Comparison of ENCODE assay signal across 8 mouse cellular contexts in genomic region chr5:38197482-38197823, GRCm38 (mm10). TPM values are rescaled to one million over a fixed set of nuclear protein-coding genes. Genes with fewer than 3 reads are reported as not detected.
DNase-seq lines count a peak whose midpoint lies in the region; ATAC-seq and TF ChIP-seq lines count a peak whose summit lies in the region.

No protein-coding gene starts in this region.

- H3K4me1 ChIP-seq in cerebellum, adult 2 months (ENCODE audit: control insufficient read depth, insufficient read depth, low read length): no peaks in the 10 kb centered on the region
- no peaks in the 10 kb centered on the region for H3K4me1 ChIP-seq in hindbrain, embryonic 14.5 days (replicated peaks; ENCODE audit: control insufficient read depth, insufficient read depth, low read length)

- no peaks in the 10 kb centered on the region for H3K27me3 ChIP-seq in cerebellum, adult 2 months (ENCODE audit: control insufficient read depth, insufficient read depth, low read length)
- no peaks in the 10 kb centered on the region for H3K27me3 ChIP-seq in hindbrain, embryonic 14.5 days (ENCODE audit: control insufficient read depth, insufficient read depth, low read length)

- peaks cover 32% of the 10 kb centered on the region for H3K36me3 ChIP-seq in hindbrain, embryonic 14.5 days (replicated peaks; ENCODE audit: control insufficient read depth, insufficient read depth)

- H3K4me2 ChIP-seq in hindbrain, embryonic 14.5 days (replicated peaks): no peak overlapping the region

- peak; percentile 87 for ATAC-seq in hindbrain, embryonic 14.5 days (ENCODE audit: low FRiP score)
- peak; percentile 93 for ATAC-seq in megakaryocyte progenitor cell, adult 5-6 weeks (replicated peaks; ENCODE audit: poor library complexity)

- TF ChIP-seq POLR2A in cerebellum, adult 2 months (IDR thresholded peaks at IDR 0.05; ENCODE audit: borderline replicate concordance, insufficient read depth, low read length): no peak

- 8% methylated on average over 7 of the region's 7 CpGs for WGBS in cerebellum, adult 2 months
- 16% methylated on average over 7 of the region's 7 CpGs for WGBS in hindbrain, embryonic 14.5 days

- peak; percentile 77 for DNase-seq in Muller cell, postnatal 12 days (ENCODE audit: inconsistent ontology term)
- peak; percentile 82 to 91 for DNase-seq in cerebellum, adult 2 months
- DNase-seq in forelimb bud, embryonic 11.5 days (ENCODE audit: low read depth, low spot score): peak; percentile 86
- peak; percentile 98 for DNase-seq in hindbrain, embryonic 14.5 days (ENCODE audit: low spot score)
- DNase-seq in layer of hippocampus, postnatal 25 days (ENCODE audit: extremely low spot score in 1 of 2, low spot score in 1 of 2): peak; percentile 83 to 97
- DNase-seq in right cerebral cortex, postnatal 14 days: peak; percentile 83
- DNase-seq in urinary bladder, postnatal 25 days (ENCODE audit: low spot score): peak; percentile 78

- H3K9ac ChIP-seq in hindbrain, embryonic 14.5 days: no peak overlapping the region

- TF ChIP-seq CTCF in cerebellum, adult 2 months (IDR thresholded peaks at IDR 0.05; ENCODE audit: borderline replicate concordance, insufficient read depth, low read depth, low read length): peak; percentile 98

- no peaks in the 10 kb centered on the region for H3K9me3 ChIP-seq in hindbrain, embryonic 14.5 days (ENCODE audit: control insufficient read depth, low read length)

- no peak overlapping the region for H3K4me3 ChIP-seq in cerebellum, adult 2 months (replicated peaks; ENCODE audit: insufficient read depth, low read depth, low read length)
- H3K4me3 ChIP-seq in hindbrain, embryonic 14.5 days (replicated peaks; ENCODE audit: low read length): no peak overlapping the region

- no peak overlapping the region for H3K27ac ChIP-seq in cerebellum, adult 2 months (ENCODE audit: insufficient read depth, low read length)
- H3K27ac ChIP-seq in hindbrain, embryonic 14.5 days: no peak overlapping the region

RNA-seq across cellular contexts. Expression of gene Zbtb49, which starts 22.8 kb away (rescaled TPM):
- polyA plus RNA-seq in cerebellum, adult 2 months (2012; rRNA removed): 18.7 and 20.4 TPM in 2 replicates
- 17.8 TPM in 2 replicates for polyA plus RNA-seq in hindbrain, embryonic 14.5 days (2014; fragmentation: Nextera tagmentation; extraction: Ambion mirVana)
- total RNA-seq in layer of hippocampus, postnatal 25 days (2021): 10 to 100 TPM; 16.5 to 20.9 TPM
- 6.4 and 7.0 TPM in 2 replicates for total RNA-seq in megakaryocyte progenitor cell, adult 5-6 weeks (2015)
- total RNA-seq in megakaryocyte progenitor cell, adult 5-6 weeks (2017): 5.8 and 11.2 TPM in 2 replicates

RNA-seq across cellular contexts. Expression of gene Lyar, which starts 22.8 kb away (rescaled TPM):
- 19.5 and 20.0 TPM in 2 replicates for polyA plus RNA-seq in cerebellum, adult 2 months (2012; rRNA removed)
- polyA plus RNA-seq in hindbrain, embryonic 14.5 days (2014; fragmentation: Nextera tagmentation; extraction: Ambion mirVana): 33.4 and 33.5 TPM in 2 replicates
- total RNA-seq in layer of hippocampus, postnatal 25 days (2021): 10 to 100 TPM; 12.0 to 14.8 TPM
- 136 and 137 TPM in 2 replicates for total RNA-seq in megakaryocyte progenitor cell, adult 5-6 weeks (2015)
- total RNA-seq in megakaryocyte progenitor cell, adult 5-6 weeks (2017): 137 and 167 TPM in 2 replicates

RNA-seq across cellular contexts. Expression of gene Nsg1, which starts 37.7 kb away (rescaled TPM):
- 1,023 and 1,122 TPM in 2 replicates for polyA plus RNA-seq in cerebellum, adult 2 months (2012; rRNA removed)
- 311 and 362 TPM in 2 replicates for polyA plus RNA-seq in hindbrain, embryonic 14.5 days (2014; fragmentation: Nextera tagmentation; extraction: Ambion mirVana)
- 100 to 1,000 TPM; 455 to 474 TPM for total RNA-seq in layer of hippocampus, postnatal 25 days (2021)
- 0.15 TPM in 1 of 2 replicates, not detected in the other for total RNA-seq in megakaryocyte progenitor cell, adult 5-6 weeks (2015)
- total RNA-seq in megakaryocyte progenitor cell, adult 5-6 weeks (2017): 0.34 and 1.00 TPM in 2 replicates

Comparison
In these comparisons a context has a peak if more than half of its experiments do, and no peak if none do; other contexts are left out.
1. RNA of gene Lyar, which starts 22.8 kb away (total RNA-seq): 136 to 167 TPM in megakaryocyte progenitor cell, adult 5-6 weeks; 12.0 to 14.8 TPM in layer of hippocampus, postnatal 25 days; every median in the first group is over 4 times any median in the second.
2. RNA of gene Nsg1, which starts 37.7 kb away (total RNA-seq): 455 to 474 TPM in layer of hippocampus, postnatal 25 days; 0.15 to 1.00 TPM in megakaryocyte progenitor cell, adult 5-6 weeks; every median in the first group is over 100 times any median in the second.
3. Peak in every context shown above with its lines, with median percentiles within 50 percentile points of each other: DNase-seq.